Mouse (Mus musculus): Measurements from ENCODE around the gene Kcnn4.
A peak's percentile ranks its signal among the peaks of the same experiment; 100 is the strongest.
"Not testable (repeated sequence)": the region's sequence is repeated elsewhere in the genome, so short reads cannot be mapped to it uniquely, and the experiment has no call there.

Kcnn4 gene

DNA sequence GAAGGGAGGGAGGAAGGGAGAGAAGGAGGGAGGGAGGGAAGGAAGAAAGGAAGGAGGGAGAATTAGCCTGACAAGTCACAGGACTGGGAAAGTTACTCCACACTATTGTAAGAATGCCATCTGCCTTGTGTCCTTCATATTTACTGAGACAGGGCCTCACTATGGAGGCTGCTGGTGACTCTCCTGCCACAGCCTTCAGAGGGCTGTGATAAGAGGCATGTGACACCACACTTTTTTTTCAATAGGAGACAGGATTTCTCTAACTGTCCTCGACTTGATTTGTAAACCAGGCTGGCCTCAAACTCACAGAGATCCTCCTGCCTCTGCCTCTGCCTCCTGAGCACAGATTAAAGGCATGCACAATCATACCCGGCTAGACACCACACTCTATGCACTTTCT is 21.6 kb downstream of the Kcnn4 start:
- DNase-seq (ENCODE audit: low spot score) = no peak

DNA sequence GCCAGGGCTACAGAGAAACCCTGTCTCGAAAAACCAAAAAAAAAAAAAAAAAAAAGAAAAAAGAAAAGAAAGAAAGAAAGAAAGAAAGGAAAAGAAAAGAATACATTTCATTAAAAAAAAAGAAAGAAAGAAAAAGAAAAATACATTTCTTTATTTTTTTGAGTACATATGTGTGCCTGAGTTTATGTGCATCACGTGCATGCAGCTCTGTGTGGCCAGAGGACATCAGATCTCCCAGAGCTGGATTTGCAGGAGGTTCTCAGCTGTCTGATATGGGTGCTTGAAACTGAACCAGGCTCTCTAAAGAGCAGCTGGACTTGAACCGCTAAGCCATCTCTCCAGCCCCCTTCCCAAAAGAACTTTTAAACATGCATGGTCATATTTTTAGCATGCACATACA is 24.0 kb downstream of the Kcnn4 start:
- no peak for DNase-seq (ENCODE audit: low spot score)

DNA sequence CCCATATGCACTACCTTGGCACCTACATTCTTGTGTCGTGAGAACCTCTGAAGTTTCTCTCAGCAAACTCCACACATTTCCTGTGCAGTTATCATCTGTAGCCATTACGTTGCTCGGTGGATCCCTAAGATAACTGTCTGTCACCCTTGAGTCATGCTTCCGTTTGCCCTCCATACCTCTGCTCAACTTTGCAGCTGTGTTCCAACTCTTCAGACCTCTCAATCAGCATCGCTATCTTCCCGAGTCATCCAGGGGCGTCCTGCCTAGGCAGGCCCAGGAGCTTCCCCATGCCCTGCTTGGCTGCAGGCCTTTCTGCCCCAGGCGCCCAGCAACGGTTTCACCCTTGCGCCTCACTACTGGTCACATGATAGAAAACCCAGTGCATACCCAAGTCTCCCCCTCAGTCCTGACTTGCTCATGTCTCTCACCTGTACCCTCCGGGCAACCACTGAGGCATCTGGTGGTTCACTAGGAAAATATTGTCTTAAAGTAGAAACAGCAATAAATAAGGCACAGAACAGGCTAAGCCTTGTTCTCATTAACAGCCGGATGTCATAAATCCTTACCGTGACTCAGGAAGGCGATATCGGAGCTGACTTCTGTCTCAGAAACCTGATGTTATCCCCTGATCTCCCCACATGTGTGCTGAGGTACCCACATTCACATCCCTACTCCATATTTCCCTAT is 24.6 kb downstream of the Kcnn4 start:
- no peak for DNase-seq (ENCODE audit: low spot score)

DNA sequence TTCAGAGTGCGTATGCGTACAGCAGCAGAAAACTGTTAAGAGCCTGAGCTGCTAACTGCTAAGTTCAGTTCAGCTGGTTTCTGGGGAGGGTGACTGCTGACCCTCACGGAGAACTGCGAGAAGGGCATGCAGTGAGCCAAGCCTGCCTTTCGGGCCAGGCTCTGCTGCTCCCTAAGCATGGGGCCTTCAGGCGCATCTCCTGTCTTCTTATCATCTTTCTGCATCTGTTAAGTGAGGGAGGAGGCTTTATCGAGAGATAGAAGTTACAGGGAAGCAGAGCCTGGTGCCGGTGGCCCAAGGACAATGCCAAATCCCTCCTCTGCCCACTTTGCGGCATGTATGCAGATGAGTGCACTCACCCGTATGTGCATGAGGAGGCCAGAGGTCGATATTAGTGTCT is 26.8 kb downstream of the Kcnn4 start:
- DNase-seq (ENCODE audit: low spot score) = no peak

DNA sequence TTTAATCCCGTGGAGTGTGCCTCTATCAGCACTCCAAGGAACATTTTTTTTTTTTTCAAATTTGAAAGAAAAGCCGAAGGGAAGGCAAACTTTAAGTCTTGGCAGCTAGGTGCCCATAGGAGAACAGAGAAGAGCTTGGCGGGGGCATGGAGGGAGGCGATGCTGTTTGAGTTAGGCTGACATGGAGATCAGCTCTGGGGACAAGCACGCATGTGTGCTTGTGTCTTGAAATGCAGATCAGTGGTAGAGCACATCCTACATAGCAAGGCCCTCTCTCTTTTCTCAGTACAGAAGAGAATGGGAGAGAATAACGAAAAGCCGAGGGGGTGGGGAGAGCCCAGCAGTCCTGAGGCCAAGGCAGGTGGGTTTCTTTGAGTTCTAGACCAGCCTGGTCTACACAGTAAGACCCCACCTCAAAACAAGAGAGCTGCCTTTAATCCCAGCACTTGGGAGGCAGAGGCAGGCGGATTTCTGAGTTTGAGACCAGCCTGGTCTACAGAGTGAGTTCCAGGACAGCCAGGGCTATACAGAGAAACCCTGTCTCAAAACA is 28.4 kb downstream of the Kcnn4 start:
- DNase-seq (ENCODE audit: low spot score) = no peak

DNA sequence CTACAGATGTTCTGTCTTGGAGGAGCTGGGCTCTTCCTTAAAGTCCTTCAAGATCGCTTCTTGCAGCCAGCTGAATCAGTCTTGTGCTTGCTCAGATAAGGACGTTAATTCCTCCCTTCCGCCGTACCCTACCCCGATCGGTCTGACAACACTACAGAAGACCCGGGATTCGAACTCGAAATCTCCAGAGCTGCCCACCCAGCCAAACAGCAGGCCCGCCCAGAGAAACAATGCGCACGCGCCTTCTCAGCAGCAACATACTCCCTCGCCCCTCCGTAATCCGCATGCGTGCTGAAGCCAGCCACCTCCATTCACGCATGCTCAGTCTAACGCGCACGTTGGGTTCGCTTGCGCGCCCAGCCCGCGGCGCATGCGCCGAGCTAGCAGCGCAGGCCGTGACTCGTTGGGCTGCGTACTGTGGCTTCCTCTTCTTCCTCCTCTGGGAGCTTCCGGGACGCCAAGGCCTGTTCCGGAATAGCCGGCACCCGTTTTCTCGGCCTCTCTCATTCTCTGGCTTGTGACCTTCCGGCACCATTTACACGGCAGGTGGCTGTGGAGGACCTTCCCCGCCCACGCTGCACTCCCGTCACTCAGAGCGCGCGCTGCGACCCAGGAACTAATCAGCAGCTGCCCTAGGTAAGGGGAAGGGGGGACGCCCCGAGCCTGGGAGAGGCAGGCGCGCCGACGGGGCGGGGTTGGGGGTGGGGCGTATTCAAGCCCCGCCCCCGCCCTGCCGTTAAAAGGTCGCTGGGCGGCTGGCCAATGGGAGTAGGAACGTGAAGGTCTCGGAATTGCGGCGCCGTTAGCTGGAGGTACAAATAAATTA is 29.4 kb downstream of the Kcnn4 start, which contains the start of gene Smg9:
TSS of gene Smg9 (plus strand) at position 364 of the 826 bp plus-strand sequence.
- DNase-seq (ENCODE audit: low spot score) = peak; percentile 97

DNA sequence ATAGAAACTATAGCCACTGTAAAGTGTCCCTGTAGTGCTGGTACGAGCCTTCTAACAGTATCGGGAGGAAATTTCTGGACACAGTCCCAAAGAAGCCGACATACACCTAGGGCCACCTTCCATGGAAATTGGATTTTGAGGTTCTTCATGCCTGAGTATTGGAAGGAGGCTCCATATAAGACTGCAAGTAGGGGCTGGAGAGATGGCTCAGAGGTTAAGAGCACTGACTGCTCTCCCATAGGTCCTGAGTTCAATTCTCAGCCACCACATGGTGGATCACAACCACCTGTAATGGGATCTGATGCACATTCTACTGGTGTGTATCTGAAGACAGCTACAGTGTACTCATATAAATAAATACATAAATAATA is 30.0 kb downstream of the Kcnn4 start:
- DNase-seq (ENCODE audit: low spot score) = no peak

DNA sequence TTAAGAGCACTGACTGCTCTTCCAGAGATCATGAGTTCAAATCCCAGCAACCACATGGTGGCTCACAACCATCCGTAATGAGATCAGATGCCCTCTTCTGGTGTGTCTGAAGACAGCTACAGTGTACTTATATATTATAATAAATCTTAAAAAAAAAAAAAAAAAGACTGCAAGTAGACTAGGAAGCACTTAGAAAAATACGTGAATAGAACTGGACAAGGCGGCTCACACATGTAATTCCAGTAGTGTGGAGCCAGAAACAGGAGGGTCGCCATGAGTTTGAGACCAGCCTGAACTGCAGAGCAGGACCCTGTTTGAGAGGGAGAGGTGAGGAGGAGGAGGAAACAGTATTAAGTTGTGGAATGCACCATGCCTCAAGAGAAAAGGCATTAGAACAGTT is 30.4 kb downstream of the Kcnn4 start:
- DNase-seq (ENCODE audit: low spot score) = not testable (repeated sequence)

DNA sequence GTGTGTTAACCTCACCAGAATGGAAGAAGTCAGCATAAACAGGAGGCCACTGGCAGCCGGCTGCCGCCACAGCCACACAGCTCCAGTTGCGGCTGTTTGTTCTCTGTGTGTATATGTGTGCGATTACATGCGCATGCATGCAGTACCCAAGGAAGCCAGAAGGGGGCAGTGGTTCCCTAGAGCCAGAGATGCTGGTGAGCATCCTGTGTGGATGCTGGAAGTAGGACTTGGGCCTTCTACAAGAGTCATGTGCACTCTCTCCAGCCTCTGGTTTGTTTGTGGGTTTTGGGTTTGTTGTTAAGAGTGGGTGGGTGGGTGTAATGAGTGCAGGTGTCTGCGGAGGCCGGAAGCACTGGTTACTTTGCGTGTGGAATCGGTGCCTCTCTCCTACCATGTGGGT is 32.8 kb downstream of the Kcnn4 start:
- DNase-seq (ENCODE audit: low spot score) = no peak

DNA sequence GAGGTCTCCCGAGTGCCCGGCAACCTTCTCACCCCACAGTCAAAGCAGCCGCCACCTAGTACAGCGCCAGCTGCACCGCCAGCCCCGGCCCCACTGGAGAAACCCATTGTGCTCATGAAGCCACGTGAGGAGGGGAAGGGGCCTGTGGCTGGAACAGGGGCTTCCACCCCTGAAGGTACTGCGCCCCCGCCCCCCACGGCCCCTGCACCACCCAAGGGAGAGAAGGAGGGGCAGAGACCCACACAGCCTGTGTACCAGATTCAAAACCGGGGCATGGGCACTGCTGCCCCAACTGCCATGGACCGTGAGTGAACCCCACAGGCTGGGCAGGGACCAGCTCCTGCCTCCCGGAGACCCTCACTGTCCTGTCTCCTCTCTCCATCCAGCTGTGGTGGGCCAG is 35.6 kb downstream of the Kcnn4 start:
- no peak for DNase-seq (ENCODE audit: low spot score)

DNA sequence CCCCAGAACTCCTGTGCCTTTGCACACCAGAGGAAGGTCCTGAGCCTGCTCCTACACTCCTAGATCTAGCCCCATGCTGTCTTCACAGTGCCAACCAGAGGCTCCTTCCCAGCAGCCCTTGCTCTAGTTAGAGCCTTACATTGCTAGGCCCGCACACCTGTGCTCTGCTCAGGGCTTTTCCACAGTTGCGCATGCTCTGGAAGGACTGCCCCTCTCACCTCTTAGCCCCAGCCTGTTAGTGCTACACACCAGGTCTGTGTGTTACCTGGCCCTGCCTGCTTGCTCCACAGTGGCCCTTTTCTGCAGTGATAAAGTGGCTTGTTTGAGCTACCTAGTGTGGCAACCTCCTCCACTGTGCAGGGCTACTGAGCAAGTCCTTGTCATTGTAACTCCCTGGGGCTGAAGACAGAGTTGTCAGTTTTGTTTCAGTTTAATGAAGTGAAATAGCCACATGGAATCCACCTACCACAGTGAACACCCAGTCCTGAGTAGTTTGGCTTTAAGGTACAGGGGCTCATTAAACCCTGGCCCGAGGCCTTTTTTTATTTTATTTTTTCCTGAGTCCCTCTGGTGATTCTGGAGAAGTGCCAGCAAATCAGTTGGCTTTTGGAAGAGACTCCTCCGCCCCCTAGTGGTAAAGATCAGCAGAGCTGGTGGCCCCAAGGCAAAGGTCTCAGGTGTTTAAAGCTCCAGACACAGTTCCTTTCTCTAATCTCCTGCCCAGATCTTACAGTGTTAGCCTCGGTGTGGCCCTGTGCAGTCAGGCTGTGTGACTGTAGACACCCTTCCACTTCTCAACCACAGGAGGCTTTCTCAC is 36.7 kb downstream of the Kcnn4 start:
- peak; percentile 43 for DNase-seq (ENCODE audit: low spot score)

DNA sequence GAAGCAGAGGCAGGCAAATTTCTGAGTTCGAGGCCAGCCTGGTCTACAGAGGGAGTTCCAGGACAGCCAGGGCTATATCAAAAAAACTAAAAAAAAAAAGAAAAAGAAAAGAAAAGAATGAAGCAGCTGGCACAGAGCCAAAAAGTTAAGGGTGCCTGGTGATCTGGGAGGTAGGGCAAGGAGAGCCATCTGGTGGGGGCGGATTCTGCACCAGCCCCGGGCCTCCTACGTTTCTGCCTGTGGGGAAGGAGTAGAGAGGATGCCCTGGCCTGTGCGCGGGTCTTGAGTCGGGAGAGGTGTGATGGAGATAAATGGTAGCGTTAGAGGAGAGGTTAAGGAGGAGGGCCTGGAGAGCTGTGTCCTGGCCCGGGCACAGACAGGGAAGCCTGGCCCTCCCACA is 38.1 kb downstream of the Kcnn4 start:
- no peak for DNase-seq (ENCODE audit: low spot score)

DNA sequence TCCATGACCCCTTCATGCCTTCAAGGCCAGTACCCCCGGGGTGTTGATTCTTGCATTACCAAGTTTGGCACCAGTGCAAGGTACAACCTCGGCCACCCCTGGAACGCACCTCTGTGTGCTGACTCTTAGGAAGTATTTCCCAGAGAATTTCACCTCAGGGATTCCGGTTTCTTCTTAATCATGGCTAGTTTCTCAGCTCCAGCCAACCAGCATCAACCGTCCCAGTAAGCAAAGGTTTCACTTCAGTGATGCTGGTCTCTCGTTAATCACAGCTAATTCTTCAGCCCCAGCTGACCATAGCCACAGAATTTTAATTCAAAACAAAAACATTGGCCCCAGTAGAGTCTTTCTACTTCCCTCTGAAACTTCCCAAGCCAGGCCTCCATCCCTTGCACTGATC is 40.1 kb downstream of the Kcnn4 start:
- no peak for DNase-seq (ENCODE audit: low spot score)

DNA sequence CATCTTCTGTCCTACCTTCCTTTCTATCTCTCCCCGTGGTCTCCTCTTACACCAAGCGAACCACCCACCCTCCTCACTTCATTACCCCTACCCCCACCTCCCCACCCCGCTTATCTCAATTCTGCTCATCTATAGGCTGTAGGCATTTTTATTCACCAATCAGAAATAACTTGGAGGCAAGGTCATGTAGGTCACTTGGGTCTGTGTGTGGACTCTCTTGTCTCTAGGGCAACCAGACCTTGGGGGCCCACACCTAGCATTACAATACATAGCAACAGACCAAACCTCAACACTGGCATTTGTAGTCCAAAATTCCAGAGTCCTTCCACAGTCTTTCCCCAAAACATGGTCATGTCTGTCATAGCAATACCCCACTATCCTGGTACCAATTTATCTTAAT is 40.8 kb downstream of the Kcnn4 start:
- no peak for DNase-seq (ENCODE audit: low spot score)

DNA sequence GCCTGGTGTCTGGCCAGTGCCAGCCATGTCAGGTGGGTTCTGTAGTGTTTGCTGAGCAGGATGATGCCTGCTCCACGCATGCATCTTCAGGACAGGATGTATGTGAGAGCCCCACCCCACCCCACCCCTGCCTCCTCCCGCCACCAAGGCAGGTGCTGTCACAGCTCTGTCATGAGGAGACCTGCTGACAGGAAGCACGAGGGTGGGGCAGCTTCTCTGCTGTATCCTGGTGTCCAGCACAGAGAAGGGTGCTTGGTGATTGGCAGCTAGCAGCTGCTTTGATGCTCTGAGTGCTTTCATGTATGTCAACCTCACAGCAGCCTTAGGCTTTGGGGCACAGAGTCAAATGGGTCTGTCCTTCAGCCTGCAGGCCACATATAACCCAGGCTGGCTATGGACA is 43.6 kb downstream of the Kcnn4 start:
- DNase-seq (ENCODE audit: low spot score) = no peak

DNA sequence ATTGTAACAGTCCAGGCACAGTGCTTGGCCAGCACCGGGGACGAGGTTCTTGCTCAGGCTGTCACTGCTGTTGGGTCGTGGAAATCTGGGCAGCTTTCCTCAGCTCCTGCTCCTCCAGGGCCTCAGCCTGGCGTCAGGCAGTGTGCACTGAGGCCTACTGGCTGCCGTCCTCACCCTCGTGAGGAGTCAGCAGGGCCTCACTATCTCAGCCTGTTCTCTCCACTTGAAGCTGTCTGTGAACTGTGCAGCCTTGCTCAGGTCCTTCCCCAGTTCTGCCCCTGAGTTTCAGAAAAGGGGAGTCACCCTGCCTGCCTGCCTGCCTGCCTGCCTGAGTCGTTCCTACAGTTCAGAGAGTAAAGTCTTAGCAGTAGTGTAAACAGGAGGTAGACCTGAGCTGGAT is 45.2 kb downstream of the Kcnn4 start:
- no peak for DNase-seq (ENCODE audit: low spot score)

DNA sequence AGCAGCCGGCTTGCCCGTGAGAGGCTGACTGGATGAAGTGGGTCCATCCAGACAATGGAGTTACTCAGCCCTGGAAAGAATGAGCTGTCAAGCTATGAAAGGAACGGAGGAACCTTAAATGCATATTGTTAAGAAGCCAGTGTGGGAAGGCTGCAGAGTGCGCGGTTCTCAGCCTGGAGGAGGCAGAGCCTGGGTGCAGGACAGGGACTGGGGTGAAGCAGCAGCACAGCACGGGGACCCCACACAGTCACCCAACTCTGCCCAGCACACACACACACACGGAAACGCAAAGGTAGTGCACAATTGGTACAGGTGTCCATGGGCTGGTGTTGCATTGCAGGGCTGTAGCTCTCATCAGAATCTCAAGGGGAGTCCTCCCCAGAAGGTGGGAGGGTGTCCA is 49.5 kb downstream of the Kcnn4 start:
- no peak for DNase-seq (ENCODE audit: low spot score)

DNA sequence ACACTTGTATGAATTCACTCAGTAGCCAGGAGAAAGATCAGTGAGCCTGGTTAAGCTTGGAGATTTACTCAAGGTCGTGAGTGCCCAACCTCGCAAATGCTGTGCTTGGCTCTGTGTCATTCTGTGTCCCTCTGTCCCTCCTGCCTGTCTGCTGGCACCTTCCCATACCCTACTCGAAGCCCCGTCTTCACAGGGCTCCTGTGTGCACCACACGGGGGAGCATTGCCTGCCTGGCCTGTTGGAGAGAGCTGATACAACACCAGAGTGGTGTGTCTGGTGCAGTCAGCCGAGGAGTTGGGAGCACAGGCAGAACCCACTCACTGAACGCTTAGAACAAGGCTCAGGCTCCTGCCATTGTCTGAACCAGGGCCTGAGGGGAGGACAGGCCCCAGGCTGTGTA is 51.6 kb downstream of the Kcnn4 start:
- DNase-seq (ENCODE audit: low spot score) = no peak

DNA sequence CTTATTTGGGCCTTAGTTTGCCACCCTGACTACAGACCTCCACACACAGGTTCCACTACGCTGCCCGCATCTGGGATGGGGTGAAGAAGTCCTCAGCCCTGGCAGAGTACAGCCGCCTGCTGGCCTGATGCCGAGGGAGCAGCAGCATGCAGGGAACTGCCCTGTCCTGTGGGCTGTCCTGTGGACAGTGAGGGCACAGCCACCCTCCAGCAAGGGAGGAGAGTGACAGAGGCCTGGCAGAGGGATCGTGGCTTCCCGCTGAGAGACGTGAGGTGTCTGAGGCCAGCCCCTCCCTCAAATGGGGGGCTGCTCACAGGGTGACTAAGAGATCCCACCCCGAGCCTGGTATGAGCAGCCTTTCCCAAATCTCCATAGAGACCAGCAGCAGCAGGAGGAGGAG is 52.2 kb downstream of the Kcnn4 start:
- no peak for DNase-seq (ENCODE audit: low spot score)

DNA sequence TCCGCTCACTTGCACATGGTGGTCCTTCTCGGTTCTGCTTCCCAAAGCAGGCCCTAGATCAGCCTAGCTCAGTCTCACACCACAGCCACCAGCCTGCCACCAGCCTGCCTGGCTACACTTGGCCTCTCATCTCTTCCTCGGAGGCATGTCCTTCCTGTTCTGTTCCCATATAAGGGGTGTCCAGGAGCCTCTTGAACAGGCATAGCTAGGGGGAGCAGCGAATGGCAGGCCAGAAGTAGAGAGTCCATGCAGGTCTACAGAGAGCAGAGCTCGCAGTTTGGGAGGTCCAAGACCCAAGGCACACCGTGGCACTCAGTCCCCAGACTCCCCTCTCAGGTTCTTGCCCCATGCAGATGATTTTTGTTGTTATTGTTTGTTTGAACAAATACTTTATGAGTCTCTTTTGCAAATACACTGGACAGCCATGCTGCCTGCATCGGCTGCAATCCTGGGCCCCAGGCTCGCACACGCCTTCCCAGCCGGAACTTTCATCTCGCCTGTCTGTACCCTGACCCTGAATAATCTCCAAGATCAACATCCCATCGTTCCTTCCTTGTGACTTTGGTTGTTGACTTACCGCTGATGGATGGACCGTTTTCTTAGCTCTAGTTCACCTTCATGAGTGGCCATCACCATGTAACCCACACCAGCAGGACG is 53.2 kb downstream of the Kcnn4 start:
- DNase-seq (ENCODE audit: low spot score) = no peak

DNA sequence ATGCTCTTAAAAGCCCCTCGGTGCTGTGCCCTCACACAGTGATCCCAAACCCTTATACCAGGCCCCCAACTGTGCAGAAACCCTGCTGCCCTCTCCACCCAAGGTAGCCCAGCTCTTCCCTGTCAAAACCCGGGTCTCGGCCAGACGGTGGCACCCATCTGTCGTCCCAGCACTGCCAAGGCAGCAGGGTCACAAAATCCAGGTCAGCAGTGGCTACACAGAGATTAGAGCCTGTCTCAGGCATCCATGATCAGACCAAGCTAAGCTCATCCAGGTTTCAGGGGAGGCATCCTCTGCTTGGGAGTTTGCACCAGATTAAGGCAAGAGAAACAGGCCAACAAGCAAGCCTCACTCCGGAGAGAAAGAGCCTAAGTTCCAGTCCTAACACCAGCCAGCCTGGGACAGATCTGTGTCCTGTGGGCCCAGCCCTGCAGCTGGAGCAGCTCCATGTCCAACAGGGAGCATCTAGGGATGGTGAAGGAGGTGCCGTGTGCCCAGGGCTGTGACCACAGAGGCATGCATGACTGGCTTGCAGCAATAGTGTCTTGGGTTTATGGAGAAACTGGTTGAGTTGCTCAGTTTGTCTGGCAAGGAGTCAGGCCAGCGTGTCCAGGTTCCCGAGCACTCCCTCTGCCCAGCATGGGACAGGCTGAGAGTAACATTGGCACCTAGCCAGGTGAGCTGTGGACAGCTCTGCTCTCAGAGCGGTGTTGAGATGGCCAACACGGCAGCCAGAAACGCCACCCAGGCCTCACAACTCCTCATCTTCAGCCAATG is 54.1 kb downstream of the Kcnn4 start:
- DNase-seq (ENCODE audit: low spot score) = peak; percentile 43

All from testis, postnatal 14 days (tissue).